Mouse (Mus musculus): ENCODE measurements around the gene Astl. TPM values are rescaled to one million over a fixed set of nuclear protein-coding genes. Genes with fewer than 3 reads are reported as not detected.

Astl gene
- polyA plus RNA-seq, 1 experiment from 2014 or later, result not detected

- H3K9ac ChIP-seq (replicated peaks), result no peak overlapping the region
- DNase-seq, result no peak
- no peak overlapping the region for H3K4me2 ChIP-seq (ENCODE audit: low read depth, low read length)
- H3K36me3 ChIP-seq (replicated peaks; ENCODE audit: insufficient read depth, low read length), result peaks cover 9% of the 10 kb centered on the region
- no peak overlapping the region for H3K4me3 ChIP-seq (ENCODE audit: low read depth, low read length)
- 0 out of 2 replicates have a peak, but pooled peaks cover 3% of the 10 kb centered on the region for H3K4me1 ChIP-seq (ENCODE audit: insufficient read depth)
- H3K27ac ChIP-seq (ENCODE audit: low read depth), result no peak overlapping the region
- no peaks in the 10 kb centered on the region for H3K27me3 ChIP-seq (ENCODE audit: insufficient read depth, low read length)
- ATAC-seq, result no peak
- H3K9me3 ChIP-seq (ENCODE audit: low read length), result no peaks in the 10 kb centered on the region
- no peak for TF ChIP-seq EP300 (IDR thresholded peaks at IDR 0.05; ENCODE audit: low read depth)
- no peak for TF ChIP-seq CTCF (IDR thresholded peaks at IDR 0.05; ENCODE audit: low read depth)
- 82% methylated on average over 3 of the region's 3 CpGs for WGBS (ENCODE audit: insufficient replicate concordance)
These were observed 33.7 kb upstream of the Astl start for GRCm38 (mm10) chr2:127304609-127305210.

DNA sequence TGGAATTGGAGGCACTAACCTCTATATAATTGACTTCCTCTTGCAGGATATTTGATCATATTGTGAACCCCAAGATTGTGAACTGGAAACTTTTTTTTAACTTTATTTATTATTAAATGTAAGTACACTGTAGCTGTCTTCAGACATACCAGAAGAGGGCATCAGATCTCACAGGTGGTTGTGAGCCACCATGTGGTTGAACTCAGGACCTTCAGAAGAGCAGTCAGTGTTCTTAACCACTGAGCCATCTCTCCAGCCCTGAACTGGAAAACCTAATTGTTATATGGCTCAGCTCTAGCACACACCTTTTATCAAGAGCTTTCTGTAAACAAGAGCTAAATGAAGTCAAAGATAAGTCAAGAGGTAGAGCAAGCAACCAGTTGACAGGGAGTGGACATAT lies 32.3 kb upstream of the Astl start:
- H3K27me3 ChIP-seq (ENCODE audit: insufficient read depth, low read length), result no peaks in the 10 kb centered on the region
- H3K4me3 ChIP-seq (ENCODE audit: low read depth, low read length), result no peak overlapping the region
- no peak overlapping the region for H3K9ac ChIP-seq (replicated peaks)
- DNase-seq (no peak), ATAC-seq (no peak)
- H3K4me2 ChIP-seq (ENCODE audit: low read depth, low read length), result no peak overlapping the region
- no peaks in the 10 kb centered on the region for H3K36me3 ChIP-seq (replicated peaks; ENCODE audit: insufficient read depth, low read length)
- TF ChIP-seq CTCF (IDR thresholded peaks at IDR 0.05; ENCODE audit: low read depth) (peak; percentile 61), EP300 (IDR thresholded peaks at IDR 0.05; ENCODE audit: low read depth) (no peak)
- H3K4me1 ChIP-seq (ENCODE audit: insufficient read depth), result 0 out of 2 replicates have a peak, but pooled peaks cover 8% of the 10 kb centered on the region
- H3K9me3 ChIP-seq (ENCODE audit: low read length), result no peaks in the 10 kb centered on the region
- H3K27ac ChIP-seq (ENCODE audit: low read depth), result no peak overlapping the region

DNA sequence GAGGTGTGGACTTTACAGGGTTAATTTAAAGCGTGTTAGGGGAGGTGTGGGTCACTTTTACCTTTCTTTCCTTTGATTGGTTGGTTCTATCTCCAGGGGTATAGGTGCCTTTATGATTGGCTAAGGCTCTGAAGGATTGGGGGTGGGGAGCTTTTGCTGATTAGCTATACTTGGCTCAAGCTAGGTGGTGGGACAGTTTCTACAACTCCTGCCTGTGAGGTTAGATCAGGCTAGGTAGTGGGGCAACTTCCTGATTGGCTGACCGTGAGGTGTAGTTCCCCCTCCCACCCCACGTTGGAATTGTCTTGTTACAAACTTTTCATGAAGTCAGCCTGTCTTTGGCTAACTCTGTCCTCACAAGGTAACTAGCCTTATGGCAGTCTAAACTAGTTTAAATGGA lies 31.3 kb upstream of the Astl start:
- Histone ChIP-seq H3K9ac (replicated peaks) (no peak overlapping the region), H3K4me3 (ENCODE audit: low read depth, low read length) (no peak overlapping the region), H3K4me1 (ENCODE audit: insufficient read depth) (0 out of 2 replicates have a peak, but pooled peaks cover 5% of the 10 kb centered on the region), H3K4me2 (ENCODE audit: low read depth, low read length) (no peak overlapping the region), H3K27me3 (ENCODE audit: insufficient read depth, low read length) (no peaks in the 10 kb centered on the region), H3K9me3 (ENCODE audit: low read length) (0 out of 2 replicates have a peak, but pooled peaks cover 2% of the 10 kb centered on the region), H3K36me3 (replicated peaks; ENCODE audit: insufficient read depth, low read length) (no peaks in the 10 kb centered on the region), H3K27ac (ENCODE audit: low read depth) (no peak overlapping the region)
- no peak for TF ChIP-seq CTCF (IDR thresholded peaks at IDR 0.05; ENCODE audit: low read depth)
- TF ChIP-seq EP300 (IDR thresholded peaks at IDR 0.05; ENCODE audit: low read depth), result no peak
- DNase-seq (no peak), ATAC-seq (no peak)
- 40% methylated on average over 3 of the region's 3 CpGs for WGBS (ENCODE audit: insufficient replicate concordance)

DNA sequence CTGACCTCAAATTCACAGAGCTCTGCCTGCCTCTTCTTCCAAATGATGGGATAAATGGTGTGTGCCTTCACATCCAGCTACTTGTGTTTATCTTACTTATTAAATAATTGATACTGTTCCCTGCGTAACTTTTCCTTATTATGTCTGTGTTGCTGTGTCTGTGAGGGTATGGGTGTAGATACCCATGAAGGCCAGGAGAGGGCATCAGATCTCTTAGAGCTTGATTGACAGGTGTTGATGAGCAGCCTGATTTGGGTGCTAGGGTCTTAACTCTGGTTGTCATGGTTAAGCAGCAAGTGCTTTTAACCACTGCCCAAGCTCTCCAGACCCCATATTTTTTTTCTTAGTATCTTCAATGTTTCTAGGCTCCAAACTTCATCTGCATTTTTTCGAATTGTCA lies 29.8 kb upstream of the Astl start:
- ATAC-seq, result no peak
- Histone ChIP-seq H3K4me3 (ENCODE audit: low read depth, low read length) (no peak overlapping the region), H3K4me2 (ENCODE audit: low read depth, low read length) (no peak overlapping the region), H3K9ac (replicated peaks) (no peak overlapping the region), H3K4me1 (ENCODE audit: insufficient read depth) (0 out of 2 replicates have a peak, but pooled peaks cover 5% of the 10 kb centered on the region), H3K36me3 (replicated peaks; ENCODE audit: insufficient read depth, low read length) (no peaks in the 10 kb centered on the region), H3K27ac (ENCODE audit: low read depth) (no peak overlapping the region), H3K9me3 (ENCODE audit: low read length) (0 out of 2 replicates have a peak, but pooled peaks cover 2% of the 10 kb centered on the region), H3K27me3 (ENCODE audit: insufficient read depth, low read length) (no peaks in the 10 kb centered on the region)
- DNase-seq, result no peak
- 89% methylated on average over 2 of the region's 2 CpGs for WGBS (ENCODE audit: insufficient replicate concordance)
- TF ChIP-seq EP300 (IDR thresholded peaks at IDR 0.05; ENCODE audit: low read depth) (no peak), CTCF (IDR thresholded peaks at IDR 0.05; ENCODE audit: low read depth) (peak; percentile 73)

DNA sequence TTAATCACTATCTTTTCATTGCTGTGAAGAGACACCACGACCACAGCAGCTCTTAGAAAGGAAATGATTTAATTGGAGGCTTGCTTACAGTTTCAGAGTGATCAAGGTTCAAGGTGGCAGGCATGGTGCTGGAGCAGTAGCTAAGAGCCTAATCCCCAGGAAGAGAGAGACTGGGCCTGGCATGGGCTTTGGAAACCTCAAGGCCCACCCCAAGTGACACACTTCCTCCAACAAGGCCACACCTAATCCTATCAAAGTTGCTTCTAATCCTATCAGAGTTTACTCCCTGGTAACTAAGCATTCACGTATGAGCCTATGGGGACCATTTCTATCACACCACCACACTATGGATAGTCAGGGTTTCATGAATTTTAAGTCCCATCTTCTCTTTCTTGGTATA lies 28.2 kb upstream of the Astl start:
- H3K27ac ChIP-seq (ENCODE audit: low read depth), result no peak overlapping the region
- 37% methylated on average over 2 of the region's 2 CpGs for WGBS (ENCODE audit: insufficient replicate concordance)
- H3K9ac ChIP-seq (replicated peaks), result no peak overlapping the region
- no peak overlapping the region for H3K4me2 ChIP-seq (ENCODE audit: low read depth, low read length)
- H3K4me3 ChIP-seq (ENCODE audit: low read depth, low read length), result no peak overlapping the region
- peaks cover 11% of the 10 kb centered on the region for H3K4me1 ChIP-seq (ENCODE audit: insufficient read depth)
- DNase-seq, result no peak
- no peaks in the 10 kb centered on the region for H3K36me3 ChIP-seq (replicated peaks; ENCODE audit: insufficient read depth, low read length)
- 0 out of 2 replicates have a peak, but pooled peaks cover 2% of the 10 kb centered on the region for H3K9me3 ChIP-seq (ENCODE audit: low read length)
- no peak for TF ChIP-seq CTCF (IDR thresholded peaks at IDR 0.05; ENCODE audit: low read depth)
- TF ChIP-seq EP300 (IDR thresholded peaks at IDR 0.05; ENCODE audit: low read depth), result no peak
- no peaks in the 10 kb centered on the region for H3K27me3 ChIP-seq (ENCODE audit: insufficient read depth, low read length)
- no peak for ATAC-seq

- H3K4me1 ChIP-seq (ENCODE audit: insufficient read depth), result peaks cover 11% of the 10 kb centered on the region
- no peak overlapping the region for H3K9ac ChIP-seq (replicated peaks)
- DNase-seq (no peak), ATAC-seq (no peak)
- no peaks in the 10 kb centered on the region for H3K27me3 ChIP-seq (ENCODE audit: insufficient read depth, low read length)
- no peaks in the 10 kb centered on the region for H3K36me3 ChIP-seq (replicated peaks; ENCODE audit: insufficient read depth, low read length)
- no peak overlapping the region for H3K27ac ChIP-seq (ENCODE audit: low read depth)
- WGBS (ENCODE audit: insufficient replicate concordance), result 70% methylated on average over 7 of the region's 7 CpGs
- no peak for TF ChIP-seq EP300 (IDR thresholded peaks at IDR 0.05; ENCODE audit: low read depth)
- TF ChIP-seq CTCF (IDR thresholded peaks at IDR 0.05; ENCODE audit: low read depth), result no peak
- 0 out of 2 replicates have a peak, but pooled peaks cover 2% of the 10 kb centered on the region for H3K9me3 ChIP-seq (ENCODE audit: low read length)
- no peak overlapping the region for H3K4me3 ChIP-seq (ENCODE audit: low read depth, low read length)
- no peak overlapping the region for H3K4me2 ChIP-seq (ENCODE audit: low read depth, low read length)
These were observed 27.8 kb upstream of the Astl start for GRCm38 (mm10) chr2:127310685-127311084.
